Mouse (Mus musculus): ENCODE measurements around the gene Mapkbp1. TPM values are rescaled to one million over a fixed set of nuclear protein-coding genes. Genes with fewer than 3 reads are reported as not detected.

The Mapkbp1 gene
- polyA plus RNA-seq, 1 experiment = 15.7 TPM

- no peaks in the 10 kb centered on the region for H3K27me3 ChIP-seq (ENCODE audit: control insufficient read depth, insufficient read depth, low read length)
- no peaks in the 10 kb centered on the region for H3K4me1 ChIP-seq (replicated peaks; ENCODE audit: control insufficient read depth, insufficient read depth, low read length)
- no peaks in the 10 kb centered on the region for H3K36me3 ChIP-seq (ENCODE audit: control insufficient read depth, insufficient read depth, low read length)
- no peak overlapping the region for H3K4me3 ChIP-seq (ENCODE audit: control insufficient read depth, insufficient read depth, low read length)
- TF ChIP-seq CTCF (IDR thresholded peaks at IDR 0.05; ENCODE audit: borderline replicate concordance, control insufficient read depth, extremely low read depth, insufficient read depth, low read length, poor library complexity) = no peak
- no peak for TF ChIP-seq POLR2A (IDR thresholded peaks at IDR 0.05; ENCODE audit: control insufficient read depth, extremely low read depth, insufficient read depth, low read length, poor library complexity)
- 97% methylated on average over 6 of the region's 6 CpGs for WGBS
- 0 out of 2 replicates have a peak overlapping the region, but pooled peaks have one; percentile 8 for H3K27ac ChIP-seq (ENCODE audit: control insufficient read depth, insufficient read depth, low read length)
- no peak for DNase-seq
Observed at GRCm38 (mm10) chr2:119994839-119995238, 22.3 kb downstream of the Mapkbp1 start.

- WGBS = 50% methylated on average over 9 of the region's 9 CpGs
- no peaks in the 10 kb centered on the region for H3K27me3 ChIP-seq (ENCODE audit: control insufficient read depth, insufficient read depth, low read length)
- DNase-seq = no peak
- H3K27ac ChIP-seq (ENCODE audit: control insufficient read depth, insufficient read depth, low read length) = peak overlapping the region; percentile 21; the same call in 1 of the 2 replicates
- H3K4me3 ChIP-seq (ENCODE audit: control insufficient read depth, insufficient read depth, low read length) = no peak overlapping the region
- TF ChIP-seq POLR2A (IDR thresholded peaks at IDR 0.05; ENCODE audit: control insufficient read depth, extremely low read depth, insufficient read depth, low read length, poor library complexity) = no peak
- TF ChIP-seq CTCF (IDR thresholded peaks at IDR 0.05; ENCODE audit: borderline replicate concordance, control insufficient read depth, extremely low read depth, insufficient read depth, low read length, poor library complexity) = no peak
- H3K36me3 ChIP-seq (ENCODE audit: control insufficient read depth, insufficient read depth, low read length) = no peaks in the 10 kb centered on the region
- no peaks in the 10 kb centered on the region for H3K4me1 ChIP-seq (replicated peaks; ENCODE audit: control insufficient read depth, insufficient read depth, low read length)
Observed at GRCm38 (mm10) chr2:119995391-119996281, 23.1 kb downstream of the Mapkbp1 start.

GRCm38 (mm10) chr2:119997354-119997753 lies 24.9 kb downstream of the Mapkbp1 start:
- Histone ChIP-seq H3K36me3 (ENCODE audit: control insufficient read depth, insufficient read depth, low read length) (no peaks in the 10 kb centered on the region), H3K27me3 (ENCODE audit: control insufficient read depth, insufficient read depth, low read length) (no peaks in the 10 kb centered on the region), H3K4me3 (ENCODE audit: control insufficient read depth, insufficient read depth, low read length) (no peak overlapping the region), H3K4me1 (replicated peaks; ENCODE audit: control insufficient read depth, insufficient read depth, low read length) (no peaks in the 10 kb centered on the region), H3K27ac (ENCODE audit: control insufficient read depth, insufficient read depth, low read length) (no peak overlapping the region)
- no peak for DNase-seq
- no peak for TF ChIP-seq POLR2A (IDR thresholded peaks at IDR 0.05; ENCODE audit: control insufficient read depth, extremely low read depth, insufficient read depth, low read length, poor library complexity)
- TF ChIP-seq CTCF (IDR thresholded peaks at IDR 0.05; ENCODE audit: borderline replicate concordance, control insufficient read depth, extremely low read depth, insufficient read depth, low read length, poor library complexity) = no peak
- WGBS = 94% methylated on average over 4 of the region's 4 CpGs

- 100% methylated on average over 2 of the region's 2 CpGs for WGBS
- DNase-seq = no peak
Observed at GRCm38 (mm10) chr2:119999731-120000130, 27.2 kb downstream of the Mapkbp1 start.

GRCm38 (mm10) chr2:120000882-120001584 lies 28.5 kb downstream of the Mapkbp1 start:
- no peak overlapping the region for H3K27ac ChIP-seq (ENCODE audit: control insufficient read depth, insufficient read depth, low read length)
- no peaks in the 10 kb centered on the region for H3K36me3 ChIP-seq (ENCODE audit: control insufficient read depth, insufficient read depth, low read length)
- no peak for DNase-seq
- 88% methylated on average over 3 of the region's 3 CpGs for WGBS
- TF ChIP-seq CTCF (IDR thresholded peaks at IDR 0.05; ENCODE audit: borderline replicate concordance, control insufficient read depth, extremely low read depth, insufficient read depth, low read length, poor library complexity) (no peak), POLR2A (IDR thresholded peaks at IDR 0.05; ENCODE audit: control insufficient read depth, extremely low read depth, insufficient read depth, low read length, poor library complexity) (no peak)
- no peaks in the 10 kb centered on the region for H3K27me3 ChIP-seq (ENCODE audit: control insufficient read depth, insufficient read depth, low read length)
- H3K4me1 ChIP-seq (replicated peaks; ENCODE audit: control insufficient read depth, insufficient read depth, low read length) = no peaks in the 10 kb centered on the region
- H3K4me3 ChIP-seq (ENCODE audit: control insufficient read depth, insufficient read depth, low read length) = no peak overlapping the region

More at GRCm38 (mm10) chr2:119999731-120000130, 27.2 kb downstream of the Mapkbp1 start:
- H3K27me3 ChIP-seq (ENCODE audit: control insufficient read depth, insufficient read depth, low read length) = no peaks in the 10 kb centered on the region
- no peak overlapping the region for H3K27ac ChIP-seq (ENCODE audit: control insufficient read depth, insufficient read depth, low read length)
- TF ChIP-seq POLR2A (IDR thresholded peaks at IDR 0.05; ENCODE audit: control insufficient read depth, extremely low read depth, insufficient read depth, low read length, poor library complexity) = no peak
- no peak for TF ChIP-seq CTCF (IDR thresholded peaks at IDR 0.05; ENCODE audit: borderline replicate concordance, control insufficient read depth, extremely low read depth, insufficient read depth, low read length, poor library complexity)
- H3K4me3 ChIP-seq (ENCODE audit: control insufficient read depth, insufficient read depth, low read length) = no peak overlapping the region
- no peaks in the 10 kb centered on the region for H3K36me3 ChIP-seq (ENCODE audit: control insufficient read depth, insufficient read depth, low read length)
- no peaks in the 10 kb centered on the region for H3K4me1 ChIP-seq (replicated peaks; ENCODE audit: control insufficient read depth, insufficient read depth, low read length)

- Histone ChIP-seq H3K27ac (ENCODE audit: control insufficient read depth, insufficient read depth, low read length) (no peak overlapping the region), H3K4me1 (replicated peaks; ENCODE audit: control insufficient read depth, insufficient read depth, low read length) (no peaks in the 10 kb centered on the region), H3K27me3 (ENCODE audit: control insufficient read depth, insufficient read depth, low read length) (no peaks in the 10 kb centered on the region), H3K4me3 (ENCODE audit: control insufficient read depth, insufficient read depth, low read length) (no peak overlapping the region), H3K36me3 (ENCODE audit: control insufficient read depth, insufficient read depth, low read length) (no peaks in the 10 kb centered on the region)
- DNase-seq = no peak
- TF ChIP-seq CTCF (IDR thresholded peaks at IDR 0.05; ENCODE audit: borderline replicate concordance, control insufficient read depth, extremely low read depth, insufficient read depth, low read length, poor library complexity) (no peak), POLR2A (IDR thresholded peaks at IDR 0.05; ENCODE audit: control insufficient read depth, extremely low read depth, insufficient read depth, low read length, poor library complexity) (no peak)
- 67% methylated on average over 4 of the region's 4 CpGs for WGBS
Observed at GRCm38 (mm10) chr2:120001956-120002355, 29.5 kb downstream of the Mapkbp1 start.

Data from thymus, adult 2 months (tissue).